Mouse (Mus musculus): ENCODE data around the gene Sash1.

GRCm38 (mm10) chr10:8685269-8685668, 200.6 kb downstream of the Sash1 start:
- TF ChIP-seq CTCF (IDR thresholded peaks at IDR 0.05; ENCODE audit: extremely low read depth, insufficient read depth, low read length) (no peak), POLR2A (IDR thresholded peaks at IDR 0.05; ENCODE audit: extremely low read depth, insufficient read depth, low read length) (no peak)

All from cortical plate, adult 2 months (tissue).